11 mouse cellular contexts compared by ENCODE assay signal in the genomic region with DNA sequence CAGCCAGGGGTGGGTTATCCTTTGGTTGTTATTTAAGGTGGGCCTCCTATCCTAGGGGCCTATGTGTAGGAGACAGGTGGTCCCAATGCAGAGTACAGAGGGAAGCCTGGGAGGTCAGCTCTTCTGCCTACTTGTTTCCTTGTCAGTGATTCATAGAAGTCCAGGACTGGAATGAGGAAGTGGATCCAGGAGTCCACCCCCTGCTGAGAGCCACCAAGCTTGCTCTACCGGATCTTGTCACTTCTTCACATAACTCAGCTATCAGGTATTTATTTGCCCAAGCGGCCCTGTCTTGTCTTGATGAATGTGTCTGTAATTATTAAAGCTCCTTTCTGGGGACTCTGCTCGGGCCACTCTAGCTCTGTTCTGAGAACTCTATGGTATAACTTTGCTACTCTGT. TPM values are rescaled to one million over a fixed set of nuclear protein-coding genes. Genes with fewer than 3 reads are reported as not detected.
A peak's percentile ranks its signal among the peaks of the same experiment; 100 is the strongest.
DNase-seq lines count a peak whose midpoint lies in the region.
"Had no signal": no experiment of that assay in that cellular context is flagged by ENCODE, and none has a peak within 500 bp of the region (broad histone marks: within the 10 kb centered on the region; RNA-seq: fewer than 3 reads in every experiment).

No protein-coding gene starts in this region.

- peak; percentile 40 for DNase-seq in adrenal gland, adult 2 months
- no peak for DNase-seq in adrenal gland, adult 18-20 months (ENCODE audit: low spot score in 2 of 2)
- DNase-seq in urinary bladder, adult 18-20 months (ENCODE audit: low spot score in 2 of 2): peak; percentile 54 to 71
- no peak for DNase-seq in urinary bladder, postnatal 10 days (ENCODE audit: low spot score)
- peak; percentile 61 to 76 for DNase-seq in kidney, postnatal 4 days
- DNase-seq in spleen, postnatal 4 days (ENCODE audit: low spot score in 2 of 2): no peak
- no peak for DNase-seq in heart, adult 11 months
- no peak for DNase-seq in heart, postnatal 36 days
- DNase-seq: adrenal gland, postnatal 25 days; cerebellum, adult 11-12 months had no signal

- intact Hi-C loops in heart, postnatal 36 days (cut with DNase I): no loop called here

RNA-seq across cellular contexts. Expression of a gene that starts 24.8 kb away (rescaled TPM):
- 10 to 100 TPM; 81.6 to 88.3 TPM for total RNA-seq in adrenal gland, adult 2 months (2021)
- polyA plus RNA-seq in adrenal gland, adult 2 months (2012; rRNA removed): 27.1 and 35.2 TPM in 2 replicates
- 10 to 100 TPM; 64.0 to 84.7 TPM for total RNA-seq in adrenal gland, adult 18-20 months (2021)
- 1 to 10 TPM; 1.0 to 2.6 TPM for total RNA-seq in heart, postnatal 36 days (2021)
- total RNA-seq: monocyte, adult 5-6 weeks had no signal

Comparison
In these comparisons a context has a peak if more than half of its experiments do, and no peak if none do; other contexts are left out.
1. DNase-seq: peak in adrenal gland, adult 2 months (single experiment), urinary bladder, adult 18-20 months (2 of 2) and kidney, postnatal 4 days (2 of 2); none in adrenal gland, adult 18-20 months (0 of 2), urinary bladder, postnatal 10 days (single experiment), spleen, postnatal 4 days (0 of 2), heart, adult 11 months (single experiment) and heart, postnatal 36 days (0 of 2).
2. RNA of a gene that starts 24.8 kb away (total RNA-seq): 81.6 to 88.3 TPM in adrenal gland, adult 2 months and 64.0 to 84.7 TPM in adrenal gland, adult 18-20 months; 1.0 to 2.6 TPM in heart, postnatal 36 days; every median in the first group is over 10 times any median in the second.